Mouse (Mus musculus) ES-E14 (cell line): ENCODE results near the gene Paqr3.

ENCODE experiments used
- CHD2 ChIP-seq: IDR thresholded peaks from 2 replicates; pipeline ENCODE4 v1.6.1; 2014; ENCODE audit warnings: mild to moderate bottlenecking, low read depth, low read length, inconsistent platforms
- HCFC1 ChIP-seq: IDR thresholded peaks from 2 replicates; pipeline ENCODE4 v1.6.1; 2012; ENCODE audit warnings: low read length, inconsistent platforms, borderline replicate concordance; ENCODE audit not compliant: insufficient read depth
- MAFK ChIP-seq: IDR thresholded peaks from 2 replicates; pipeline ENCODE4 v1.6.1; 2014; ENCODE audit warnings: mild to moderate bottlenecking, low read depth, low read length, inconsistent platforms; ENCODE audit not compliant: insufficient read depth
- ZNF384 ChIP-seq: IDR thresholded peaks from 2 replicates; pipeline ENCODE4 v1.6.1; 2012; ENCODE audit warnings: low read depth, low read length, inconsistent platforms

DNA sequence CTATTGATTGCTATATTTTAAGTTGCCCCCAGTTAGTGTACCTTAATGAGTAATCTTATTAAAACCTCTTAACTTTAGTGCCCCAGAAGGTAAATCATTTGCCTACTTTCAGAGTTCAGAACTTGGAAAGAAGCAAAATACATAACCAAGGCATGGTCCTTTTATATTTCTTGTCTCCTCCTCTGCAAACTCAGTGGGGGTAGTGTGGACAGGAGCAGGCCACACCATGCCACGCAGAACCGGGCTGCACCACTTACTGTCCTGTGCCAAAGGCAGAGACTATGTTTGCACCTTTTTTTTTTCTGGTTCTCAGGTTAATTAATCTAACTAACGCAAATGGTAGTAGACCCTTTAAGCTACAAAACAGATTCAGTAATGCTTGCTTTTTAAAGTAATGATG lies 22.0 kb downstream of the Paqr3 start:
- TF ChIP-seq ZNF384 = no peak
- TF ChIP-seq HCFC1 = no peak
- TF ChIP-seq CHD2 = no peak
- no peak for TF ChIP-seq MAFK
